Mouse (Mus musculus): ENCODE measurements around the gene Cacna1c.
A peak's percentile ranks its signal among the peaks of the same experiment; 100 is the strongest.

Gene Cacna1c

GRCm38 (mm10) chr6:118954988-118955554, 241.1 kb downstream of the Cacna1c start:
- DNase-seq (ENCODE audit: low spot score) = no peak

GRCm38 (mm10) chr6:118952377-118952776, 243.8 kb downstream of the Cacna1c start:
- no peak for DNase-seq (ENCODE audit: low spot score)

- DNase-seq (ENCODE audit: low spot score) = no peak
Measured at GRCm38 (mm10) chr6:118950190-118950589, 246.0 kb downstream of the Cacna1c start.

GRCm38 (mm10) chr6:118947286-118947685, 248.9 kb downstream of the Cacna1c start:
- no peak for DNase-seq (ENCODE audit: low spot score)

- DNase-seq (ENCODE audit: low spot score) = no peak
Measured at GRCm38 (mm10) chr6:118946660-118947059, 249.6 kb downstream of the Cacna1c start.

GRCm38 (mm10) chr6:118944093-118944492, 252.1 kb downstream of the Cacna1c start:
- DNase-seq (ENCODE audit: low spot score) = no peak

- no peak for DNase-seq (ENCODE audit: low spot score)
Measured at GRCm38 (mm10) chr6:118941816-118942215, 254.4 kb downstream of the Cacna1c start.

GRCm38 (mm10) chr6:118941036-118941435, 255.2 kb downstream of the Cacna1c start:
- no peak for DNase-seq (ENCODE audit: low spot score)

GRCm38 (mm10) chr6:118939626-118940025, 256.6 kb downstream of the Cacna1c start:
- DNase-seq (ENCODE audit: low spot score) = no peak

- DNase-seq (ENCODE audit: low spot score) = no peak
Measured at GRCm38 (mm10) chr6:118938386-118939096, 257.7 kb downstream of the Cacna1c start.

- DNase-seq (ENCODE audit: low spot score) = no peak
Measured at GRCm38 (mm10) chr6:118937536-118937935, 258.7 kb downstream of the Cacna1c start.

- DNase-seq (ENCODE audit: low spot score) = no peak
Measured at GRCm38 (mm10) chr6:118935520-118936415, 260.4 kb downstream of the Cacna1c start.

- DNase-seq (ENCODE audit: low spot score) = no peak
Measured at GRCm38 (mm10) chr6:118934243-118934902, 261.8 kb downstream of the Cacna1c start.

- DNase-seq (ENCODE audit: low spot score) = no peak
Measured at GRCm38 (mm10) chr6:118933017-118933594, 263.1 kb downstream of the Cacna1c start.

- DNase-seq (ENCODE audit: low spot score) = no peak
Measured at GRCm38 (mm10) chr6:118932002-118932700, 264.1 kb downstream of the Cacna1c start.

GRCm38 (mm10) chr6:118926669-118927068, 269.5 kb downstream of the Cacna1c start:
- no peak for DNase-seq (ENCODE audit: low spot score)

GRCm38 (mm10) chr6:118924426-118924825, 271.8 kb downstream of the Cacna1c start:
- DNase-seq (ENCODE audit: low spot score) = no peak

GRCm38 (mm10) chr6:118923926-118924325, 272.3 kb downstream of the Cacna1c start:
- no peak for DNase-seq (ENCODE audit: low spot score)

- DNase-seq (ENCODE audit: low spot score) = no peak
Measured at GRCm38 (mm10) chr6:118923212-118923577, 273.0 kb downstream of the Cacna1c start.

- peak; percentile 37 for DNase-seq (ENCODE audit: low spot score)
Measured at GRCm38 (mm10) chr6:118922328-118923211, 273.6 kb downstream of the Cacna1c start.
